Mouse (Mus musculus): Measurements from ENCODE around the gene Ring1.

Gene Ring1

DNA sequence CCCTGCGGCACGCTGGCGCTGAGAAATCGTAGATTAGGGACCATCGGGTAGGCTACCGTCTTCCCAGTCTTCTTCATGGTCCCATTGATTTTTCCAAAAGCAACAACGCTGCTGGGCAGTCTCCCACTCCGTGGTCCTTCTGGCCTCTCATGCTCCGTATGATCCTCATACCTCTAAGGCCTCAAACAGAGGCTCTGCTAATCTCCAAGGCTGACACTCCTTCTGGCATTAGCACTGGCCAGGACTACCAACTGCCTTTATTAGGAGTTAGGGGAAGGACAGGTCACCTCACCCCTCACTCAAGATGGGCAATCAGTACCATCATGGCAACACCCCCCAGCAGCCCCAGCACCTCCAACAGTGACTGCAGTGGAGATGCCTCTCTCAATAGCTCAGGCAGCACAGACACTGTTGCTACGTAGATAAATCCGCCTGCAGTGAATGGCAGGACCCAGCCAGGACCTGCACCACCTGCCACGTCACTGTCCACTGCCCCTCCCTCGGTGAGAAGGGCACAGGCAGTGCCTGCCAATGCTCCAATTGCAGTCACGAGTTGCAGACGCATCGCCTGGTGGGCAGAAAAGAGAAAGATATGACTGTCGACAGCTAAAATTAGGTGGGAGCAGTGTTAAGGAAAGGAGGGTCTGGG, 4.1 kb upstream of the Ring1 start:
- 55% methylated on average over 17 of the region's 17 CpGs for WGBS

DNA sequence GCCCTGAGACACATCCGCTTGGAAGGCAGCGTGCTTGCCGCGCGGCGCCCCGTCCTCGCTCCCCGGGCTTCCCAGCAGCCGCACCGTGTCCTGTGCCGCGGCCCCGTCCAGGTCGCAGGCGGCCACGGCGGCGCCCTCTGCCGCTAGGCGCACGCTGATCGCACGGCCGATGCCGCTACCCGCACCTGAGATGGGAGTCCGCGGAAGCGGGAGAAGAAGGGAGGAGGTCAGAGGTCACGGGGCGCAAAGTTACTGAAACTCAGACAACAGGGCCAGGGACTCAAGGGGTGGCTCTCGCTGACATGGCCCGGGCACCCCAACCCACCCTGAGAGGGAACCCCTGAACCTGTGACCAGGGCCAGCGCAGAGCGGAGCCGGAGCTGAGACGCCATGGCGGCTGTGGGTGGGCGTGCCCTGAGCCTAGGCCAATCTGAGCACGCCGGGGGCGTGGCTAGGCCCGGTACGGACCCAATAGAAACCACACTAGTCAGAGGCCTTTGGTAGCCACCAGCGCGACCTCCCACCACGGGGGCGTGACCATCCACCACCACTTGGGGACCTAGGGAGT, 3.3 kb upstream of the Ring1 start, which contains the start of gene H2-Ke6:
TSS of gene H2-Ke6 (minus strand) at position 405 of the 568 bp plus-strand sequence.
- under 1% methylated on average over 49 of the region's 49 CpGs for WGBS

DNA sequence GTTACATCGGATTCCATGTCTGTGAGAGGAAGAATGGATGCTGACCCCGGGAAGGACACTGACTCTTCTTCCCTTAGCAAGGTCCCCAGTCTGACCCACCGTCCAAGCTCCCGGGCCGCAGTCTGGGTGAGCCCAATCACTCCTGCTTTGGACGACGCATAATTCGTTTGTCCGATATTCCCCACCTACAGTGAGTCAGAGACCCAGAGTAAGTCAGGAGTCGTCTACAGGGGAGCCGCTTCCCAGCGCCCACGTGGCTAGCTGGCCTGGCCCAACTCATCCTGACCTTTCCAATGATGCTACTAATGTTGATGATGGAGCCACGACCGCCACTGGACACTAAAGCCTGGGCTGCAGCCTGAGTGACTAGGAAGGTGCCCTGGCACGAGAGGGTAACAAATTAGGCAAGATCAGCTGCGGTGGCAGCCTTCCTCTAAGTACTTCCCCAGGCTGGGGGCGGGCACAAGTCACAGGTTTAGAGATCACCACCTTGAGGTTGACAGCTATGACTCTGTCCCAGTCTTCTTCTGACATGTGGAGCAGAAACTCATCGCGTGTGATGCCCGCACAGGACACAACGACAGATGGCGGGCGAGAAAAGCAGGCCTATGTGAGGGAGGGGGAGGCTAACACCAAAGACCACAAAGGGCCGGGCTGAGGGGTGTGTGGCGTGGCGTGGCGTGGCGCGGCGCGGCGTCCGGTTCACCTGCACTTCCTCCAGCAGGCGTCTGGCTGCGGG, 2.6 kb upstream of the Ring1 start:
- 14% methylated on average over 34 of the region's 36 CpGs for WGBS

DNA sequence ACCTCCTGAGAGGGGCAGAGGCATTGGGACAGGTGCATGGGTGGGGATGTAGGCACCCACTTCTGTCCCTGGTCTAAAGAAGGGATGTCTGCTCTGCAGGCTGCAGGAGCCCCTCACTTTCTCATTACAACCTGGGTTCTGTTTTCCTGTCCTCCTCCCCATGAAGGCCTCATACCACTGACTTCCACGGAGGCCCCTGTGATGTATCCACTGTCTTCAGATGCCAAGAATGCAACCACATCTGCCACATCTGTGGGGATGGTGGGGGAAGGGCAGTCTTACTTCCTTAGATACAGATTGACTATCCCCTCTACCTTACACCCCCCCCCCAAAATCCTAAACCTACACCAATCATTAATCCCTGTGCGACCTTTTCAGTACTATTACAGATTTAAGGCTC, 1.7 kb upstream of the Ring1 start:
- WGBS: 38% methylated on average over 2 of the region's 2 CpGs

DNA sequence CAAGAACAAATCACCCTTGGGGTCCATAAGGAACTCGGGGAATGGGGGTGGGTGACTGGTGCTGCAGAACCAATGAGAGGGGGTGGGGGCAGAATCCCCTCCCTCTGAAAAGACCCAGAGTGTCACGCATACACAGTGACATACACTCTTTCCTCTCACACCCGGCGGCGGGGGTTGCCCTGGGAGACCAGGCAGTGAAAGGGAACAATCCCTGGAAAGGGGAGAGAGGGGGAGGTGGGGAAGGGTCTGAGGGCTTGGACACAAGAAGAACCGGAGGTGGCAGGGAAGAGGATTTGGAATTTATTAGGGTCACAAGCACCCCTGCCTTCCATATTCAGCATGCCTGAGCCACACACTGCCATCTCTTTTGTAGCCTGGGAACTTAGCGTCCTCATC, 1.3 kb upstream of the Ring1 start:
- WGBS: 13% methylated on average over 7 of the region's 7 CpGs

DNA sequence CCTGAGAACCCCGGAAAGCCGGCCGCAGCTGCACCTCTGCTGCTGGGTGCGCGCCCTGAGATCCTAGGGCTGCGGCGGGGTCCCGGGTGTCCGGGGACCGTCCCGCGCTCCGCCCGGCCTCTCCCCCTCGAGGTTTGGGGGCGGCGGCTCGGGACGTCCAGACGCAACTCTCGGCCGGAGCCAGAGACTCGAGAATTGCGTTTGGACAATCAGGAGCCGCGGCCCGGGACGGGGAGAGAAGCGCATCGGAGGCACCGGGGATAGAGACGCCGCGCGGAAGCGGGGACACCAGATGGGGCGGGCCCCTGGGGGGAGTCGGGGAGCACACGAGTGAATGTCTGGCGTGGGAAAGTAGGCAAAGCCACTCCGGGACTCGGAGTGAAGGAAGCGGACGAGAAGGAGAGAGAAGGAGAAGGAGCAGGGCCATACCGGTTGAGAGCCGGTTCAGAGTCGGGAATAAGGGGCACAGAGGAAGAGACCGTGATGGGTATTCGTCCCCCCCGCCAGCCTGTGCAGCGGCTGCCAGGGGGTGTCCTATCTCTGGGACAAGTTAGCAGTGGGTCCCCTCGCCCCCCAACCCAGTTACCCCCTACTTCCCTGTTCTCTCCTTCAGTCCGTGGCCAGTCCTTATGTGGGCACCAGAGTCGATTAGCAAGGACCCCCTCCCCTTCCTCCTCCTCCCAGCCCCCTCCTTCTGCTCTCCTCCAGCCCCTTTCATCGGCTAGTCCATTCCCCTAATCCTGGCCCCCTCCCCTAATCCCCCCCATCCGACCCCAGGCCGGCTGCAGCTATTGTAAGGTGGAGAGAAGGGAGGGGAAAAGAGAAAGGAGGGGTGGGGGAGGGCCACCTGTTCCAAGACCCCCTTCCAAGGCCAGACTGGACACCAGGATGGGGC, 628 bp upstream of the Ring1 start:
- WGBS: under 1% methylated on average over 57 of the region's 57 CpGs

DNA sequence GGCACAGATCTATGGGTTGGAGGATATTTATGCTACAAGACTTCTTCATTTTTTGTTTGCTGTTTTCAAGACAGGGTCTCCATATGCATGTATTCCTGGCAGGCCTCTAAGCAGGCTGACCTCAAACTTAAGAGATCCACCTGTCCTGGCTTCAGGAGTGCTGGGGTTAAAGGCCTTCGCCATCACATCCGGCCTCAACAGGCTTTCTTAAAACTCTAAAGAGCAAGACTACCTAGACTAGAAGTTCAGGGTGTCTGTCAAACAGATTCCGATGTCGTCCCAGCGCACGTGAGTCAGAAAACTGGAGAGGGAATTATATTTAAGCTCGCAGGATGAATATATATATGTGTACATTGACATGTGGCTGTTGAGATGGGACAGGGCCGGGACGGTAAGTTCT, 802 bp downstream of the Ring1 start:
- WGBS: 43% methylated on average over 9 of the region's 9 CpGs

DNA sequence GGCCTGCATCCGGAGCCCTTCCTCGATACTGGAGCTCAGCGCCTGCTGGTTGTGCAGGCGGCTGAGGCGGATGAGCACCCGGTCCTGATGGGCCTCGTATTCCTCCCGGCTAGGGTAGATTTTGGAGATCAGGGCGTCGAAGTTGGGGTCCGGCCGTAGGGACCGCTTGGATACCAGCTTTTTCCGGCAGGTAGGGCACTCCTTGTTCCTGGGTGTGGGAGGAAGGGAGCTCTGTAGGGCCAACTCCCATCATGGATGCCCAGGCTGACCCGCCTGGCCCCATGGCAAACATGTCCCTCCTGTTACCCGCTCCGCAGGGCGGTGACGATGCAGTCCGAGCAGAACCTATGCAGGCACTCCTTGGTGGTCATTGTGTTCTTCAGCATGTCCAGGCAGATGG, 1.5 kb downstream of the Ring1 start:
- 97% methylated on average over 20 of the region's 20 CpGs for WGBS

DNA sequence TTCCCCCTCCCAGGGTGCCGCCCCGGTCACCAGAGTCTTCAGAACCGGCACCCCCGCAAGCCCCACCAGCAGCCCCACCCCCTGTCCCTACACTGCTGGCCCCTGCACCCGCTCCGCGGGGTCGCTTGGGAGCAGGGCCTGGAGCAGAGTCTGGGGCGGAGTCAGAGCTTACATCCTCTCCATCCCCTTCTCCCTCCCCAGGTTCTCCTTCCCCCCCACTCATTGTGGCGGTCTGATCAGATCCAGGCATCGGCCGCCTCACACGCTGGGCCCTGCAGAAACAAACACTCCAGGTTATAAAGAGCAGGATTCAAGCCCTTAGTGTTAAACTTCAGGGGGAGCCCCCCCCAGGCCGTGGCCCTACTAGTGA, 2.1 kb downstream of the Ring1 start:
- WGBS: 93% methylated on average over 14 of the region's 14 CpGs

DNA sequence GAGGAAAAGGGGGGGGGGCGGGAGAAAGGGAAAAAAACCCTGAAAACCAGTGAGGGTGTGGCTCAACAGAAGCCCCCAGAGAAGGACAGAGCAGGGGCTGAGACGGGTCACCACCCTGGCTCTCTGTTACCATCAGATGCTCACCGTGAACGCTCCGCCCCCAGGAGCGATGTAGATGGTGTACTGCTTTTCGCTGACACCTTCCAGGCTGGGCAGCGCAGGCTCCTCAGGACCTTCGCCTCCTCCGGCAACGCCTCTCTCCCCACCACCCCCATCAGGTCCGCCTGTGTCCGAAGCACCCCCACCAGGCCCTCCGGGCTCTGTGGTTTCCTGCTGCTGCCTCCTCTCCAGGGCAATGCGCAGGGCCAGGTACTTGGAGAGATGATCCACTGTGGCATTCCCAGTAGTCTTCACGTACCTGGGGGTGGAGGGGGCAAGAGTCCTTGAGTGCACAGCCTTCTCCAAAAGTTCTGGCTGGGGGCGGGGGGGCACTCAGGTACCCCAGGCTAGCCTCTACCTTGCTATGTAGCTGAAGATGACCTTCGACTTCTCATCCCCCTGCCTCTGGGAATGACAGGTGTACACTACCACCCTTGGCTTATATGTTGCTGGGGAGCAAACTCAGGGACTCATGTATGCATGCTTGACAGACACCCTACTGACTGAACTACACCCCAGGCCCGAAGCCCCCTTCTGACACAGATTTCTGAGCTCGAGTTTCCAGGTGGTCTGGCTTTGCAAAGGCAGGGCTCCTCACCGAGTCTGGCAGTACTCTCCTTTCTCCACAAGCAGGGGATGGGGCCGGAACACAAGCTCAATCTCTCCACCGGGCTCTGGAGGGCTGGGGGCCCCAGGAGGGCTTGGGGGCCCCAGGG, 2.7 kb downstream of the Ring1 start:
- 96% methylated on average over 23 of the region's 23 CpGs for WGBS

DNA sequence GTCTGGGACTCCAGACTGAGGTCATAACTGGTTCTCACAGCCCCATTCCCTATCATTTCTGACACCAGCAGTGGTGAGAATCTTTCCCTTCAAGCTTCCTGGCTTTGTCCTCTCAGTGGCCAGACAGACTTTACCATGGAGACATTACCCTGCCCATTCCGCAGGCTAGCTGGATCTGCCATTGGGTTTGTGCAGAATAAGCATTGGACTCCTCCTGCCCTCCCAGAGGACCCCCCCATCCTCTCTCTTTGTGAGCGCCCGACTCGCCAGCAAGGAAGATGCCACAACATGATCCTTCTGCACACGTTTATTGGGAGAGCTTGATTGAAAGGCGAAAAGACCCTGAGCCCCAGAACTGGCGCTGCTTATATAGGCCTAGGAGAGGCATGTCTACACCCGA, 11.0 kb downstream of the Ring1 start:
- WGBS: 93% methylated on average over 8 of the region's 8 CpGs

DNA sequence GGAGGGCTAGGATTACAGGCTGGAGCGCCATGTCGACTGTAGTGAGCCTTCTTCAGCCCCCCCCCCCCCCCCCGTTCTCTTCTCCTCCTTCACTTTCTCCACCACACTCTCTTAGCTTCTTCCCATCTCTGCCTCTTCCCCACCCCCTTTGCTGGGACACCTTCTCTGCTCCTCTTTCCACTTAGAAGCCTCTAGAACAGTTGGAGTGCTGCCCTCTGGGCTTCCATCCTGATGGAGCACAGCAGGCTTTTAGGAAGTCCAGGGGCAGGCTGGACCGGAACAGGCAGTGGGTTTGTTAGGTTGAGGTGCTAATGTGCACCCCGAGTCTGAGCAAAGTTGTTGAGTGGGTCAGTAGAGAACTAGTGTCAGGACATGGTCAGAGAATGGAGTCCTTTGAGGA, 14.3 kb downstream of the Ring1 start:
- WGBS: 75% methylated on average over 5 of the region's 5 CpGs

DNA sequence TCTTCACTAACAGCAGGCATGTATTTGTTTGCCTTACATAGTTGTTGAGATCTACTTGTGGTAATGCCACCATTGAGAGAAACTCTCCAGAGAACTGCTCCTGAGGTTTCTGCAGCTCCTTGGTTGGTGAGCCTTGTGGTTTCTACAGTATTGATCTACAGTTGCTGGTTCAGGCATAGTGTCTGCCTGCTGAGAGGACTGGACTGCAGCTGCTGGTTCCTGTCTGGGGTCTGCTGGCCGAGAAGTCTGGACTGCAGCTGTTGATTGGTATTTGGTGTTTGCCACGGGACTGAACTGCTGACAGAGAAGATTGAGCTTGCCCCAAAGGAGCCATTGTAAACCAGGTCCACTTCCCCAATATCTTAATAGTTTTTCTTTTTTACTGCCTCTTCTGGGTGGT, 17.9 kb downstream of the Ring1 start:
- WGBS: 69% methylated on average over 2 of the region's 2 CpGs

DNA sequence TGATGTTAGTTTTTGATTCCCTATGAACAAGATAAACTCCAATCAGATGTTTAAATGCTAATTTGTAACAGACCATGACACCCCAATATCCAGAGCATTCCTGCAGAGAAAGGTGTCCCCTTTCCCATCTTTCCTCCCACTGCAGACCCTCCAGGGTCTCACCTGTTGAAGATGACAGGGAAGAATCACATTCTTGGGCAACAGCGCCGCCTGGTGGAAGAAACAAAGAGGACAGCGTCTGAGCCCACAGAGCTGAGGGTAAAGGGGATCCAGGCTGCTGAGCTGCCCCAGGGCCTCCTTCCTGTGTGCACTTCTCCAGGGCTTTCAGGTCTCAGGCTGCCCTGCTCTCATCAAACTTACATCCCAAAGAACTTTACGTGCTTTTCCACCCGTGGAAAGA, 21.1 kb downstream of the Ring1 start:
- 10% methylated on average over 5 of the region's 5 CpGs for WGBS

DNA sequence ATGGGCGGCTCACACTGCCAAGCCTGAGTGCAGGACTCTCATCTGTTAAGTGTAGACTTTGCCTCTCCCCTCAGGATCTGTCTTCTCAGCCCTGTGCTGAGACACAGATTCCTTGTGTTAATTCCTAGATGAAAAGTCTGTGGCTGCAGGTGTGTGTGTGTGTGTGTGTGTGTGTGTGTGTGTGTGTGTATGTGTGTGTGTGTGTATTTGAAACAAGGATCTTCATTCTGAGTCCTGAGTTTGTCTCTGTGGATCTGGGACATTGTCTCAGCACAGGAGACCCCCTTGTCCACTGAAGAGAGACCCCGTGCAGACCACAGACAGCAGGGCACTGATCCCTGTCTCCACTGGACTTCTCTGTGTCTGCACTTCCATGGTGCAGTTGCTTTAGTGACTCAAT, 23.7 kb downstream of the Ring1 start:
- 65% methylated on average over 2 of the region's 2 CpGs for WGBS

DNA sequence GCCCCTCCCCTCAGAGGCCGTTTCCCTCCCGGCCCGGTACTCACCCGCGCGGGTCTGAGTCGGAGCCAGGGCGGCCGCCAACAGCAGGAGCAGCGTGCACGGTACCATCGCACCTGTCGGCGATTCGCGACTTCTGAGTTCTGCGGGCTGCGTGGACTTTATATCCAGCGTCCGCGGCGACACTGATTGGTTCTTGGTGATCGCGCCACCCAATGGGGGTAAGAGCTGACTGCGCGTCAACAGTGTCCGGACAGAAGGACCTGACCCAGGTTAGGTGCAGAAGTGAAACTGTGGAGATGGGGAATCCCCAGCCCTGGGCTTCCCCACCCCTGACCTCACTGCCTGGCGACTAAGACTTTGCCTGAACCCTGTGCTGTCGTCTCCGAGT, 24.3 kb downstream of the Ring1 start, which contains the start of gene H2-K1:
TSS of gene H2-K1 (minus strand) at position 198 of the 388 bp plus-strand sequence.
- WGBS: 3% methylated on average over 30 of the region's 30 CpGs

DNA sequence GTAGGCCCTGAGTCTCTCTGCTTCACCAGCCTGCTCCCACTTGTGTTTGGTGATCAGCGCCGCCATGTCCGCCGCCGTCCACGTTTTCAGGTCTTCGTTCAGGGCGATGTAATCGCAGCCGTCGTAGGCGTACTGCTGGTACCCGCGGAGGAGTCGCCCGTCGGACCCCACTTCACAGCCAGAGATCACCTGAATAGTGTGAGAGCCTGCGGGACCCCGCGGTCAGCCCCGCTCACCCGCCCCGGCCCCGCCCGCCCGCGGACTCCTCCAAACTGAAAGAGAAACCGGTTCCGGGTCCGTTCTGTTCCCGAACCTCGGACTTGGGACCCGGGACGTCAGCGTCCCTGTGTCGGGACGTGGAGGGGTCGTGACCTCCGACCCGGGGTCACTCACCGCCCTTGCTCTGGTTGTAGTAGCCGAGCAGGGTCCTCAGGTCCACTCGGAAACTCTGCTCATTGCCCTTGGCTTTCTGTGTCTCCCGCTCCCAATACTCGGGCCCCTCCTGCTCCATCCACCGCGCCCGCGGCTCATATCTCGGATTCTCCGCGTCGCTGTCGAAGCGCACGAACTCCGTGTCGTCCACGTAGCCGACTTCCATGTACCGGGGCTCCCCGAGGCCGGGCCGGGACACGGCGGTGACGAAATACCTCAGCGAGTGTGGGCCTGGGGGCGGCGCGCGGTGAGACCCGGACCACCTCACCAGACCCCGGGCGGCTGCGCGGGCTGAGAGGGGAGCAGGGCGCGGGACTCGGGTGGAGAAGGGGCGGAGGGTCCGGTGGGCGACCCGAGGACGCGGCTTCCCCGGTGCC, 24.9 kb downstream of the Ring1 start:
- 2% methylated on average over 86 of the region's 87 CpGs for WGBS

DNA sequence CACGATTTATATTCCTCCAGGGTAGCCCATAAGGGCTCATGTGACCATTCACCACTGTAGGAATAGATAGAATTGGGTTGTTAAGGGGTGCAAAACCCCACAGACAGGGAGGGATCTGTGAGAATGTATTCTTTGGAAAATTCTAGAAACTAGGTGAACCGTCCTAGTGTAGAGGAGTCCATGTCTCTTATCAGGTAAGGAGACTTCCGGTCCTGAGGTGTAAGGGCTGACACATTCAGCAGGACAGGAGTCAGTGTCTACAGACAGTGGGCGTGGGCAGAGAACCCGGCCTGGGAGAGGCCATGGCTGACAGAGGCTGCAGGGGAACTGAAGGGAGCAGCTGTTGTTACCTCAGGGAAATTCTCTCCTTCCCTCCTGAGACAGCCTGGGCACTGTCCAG, 25.8 kb downstream of the Ring1 start:
- WGBS: 77% methylated on average over 5 of the region's 5 CpGs

DNA sequence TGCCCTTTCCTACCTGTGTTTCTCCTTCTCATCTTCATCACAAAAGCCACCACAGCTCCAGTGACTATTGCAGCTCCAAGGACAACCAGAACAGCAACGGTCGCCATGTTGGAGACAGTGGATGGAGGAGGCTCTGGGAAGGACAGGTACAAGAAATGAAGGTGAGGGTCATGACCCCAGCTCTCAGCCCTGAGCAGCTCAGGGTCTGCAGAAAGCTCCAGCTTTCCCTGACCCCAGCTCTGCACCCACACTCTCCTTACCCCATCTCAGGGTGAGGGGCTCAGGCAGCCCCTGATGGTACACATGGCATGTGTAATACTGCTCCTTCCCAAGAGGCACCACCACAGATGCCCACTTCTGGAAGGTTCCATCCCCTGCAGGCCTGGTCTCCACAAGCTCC, 27.5 kb downstream of the Ring1 start:
- 96% methylated on average over 2 of the region's 2 CpGs for WGBS

DNA sequence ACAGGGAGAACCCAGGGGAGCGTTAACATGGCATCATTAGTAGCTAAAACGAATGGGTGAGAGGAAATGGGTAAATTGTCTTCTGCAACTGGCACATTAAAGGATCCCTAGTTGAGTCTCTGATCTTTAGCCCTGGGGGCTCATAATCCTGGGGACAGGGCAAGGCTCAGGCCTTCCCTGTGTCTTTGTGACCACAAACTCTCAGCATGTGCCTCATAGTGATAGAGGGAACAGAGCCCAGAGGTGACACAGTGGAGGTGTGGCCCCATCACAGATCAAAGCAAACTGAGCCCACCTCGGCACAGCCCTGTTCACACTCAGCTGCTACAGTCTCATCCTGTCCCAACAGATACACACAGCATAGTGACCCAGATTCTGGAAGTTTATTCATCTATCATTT, 28.8 kb downstream of the Ring1 start:
- 86% methylated on average over 3 of the region's 3 CpGs for WGBS

All from cerebral cortex, adult 2 months (tissue).